Mouse (Mus musculus): ENCODE measurements around the gene Ptges3. TPM values are rescaled to one million over a fixed set of nuclear protein-coding genes. Genes with fewer than 3 reads are reported as not detected.
A peak's percentile ranks its signal among the peaks of the same experiment; 100 is the strongest.

The Ptges3 gene
- total RNA-seq, 1 experiment, result 240 TPM

GRCm38 (mm10) chr10:128042466-128042865 is 16.3 kb upstream of the Ptges3 start:
- Histone ChIP-seq H3K9ac (ENCODE audit: insufficient read depth, low read depth, low read length, poor library complexity, severe bottlenecking) (no peak overlapping the region), H3K4me3 (ENCODE audit: insufficient read depth in 1 of 2, low read depth in 1 of 2, low read length in 2 of 2, poor library complexity in 1 of 2, severe bottlenecking in 1 of 2) (no peak overlapping the region), H3K4me1 (ENCODE audit: control insufficient read depth in 2 of 2, insufficient read depth in 2 of 2, low read length in 2 of 2, poor library complexity in 1 of 2) (peaks cover 10 to 22% of the 10 kb centered on the region in 2 experiments), H3K36me3 (ENCODE audit: control insufficient read depth, insufficient read depth, low read length, poor library complexity, severe bottlenecking) (peaks cover 76% of the 10 kb centered on the region), H3K9me3 (ENCODE audit: control insufficient read depth, insufficient read depth, low read depth, low read length) (no peaks in the 10 kb centered on the region), H3K27ac (ENCODE audit: insufficient read depth, low read depth, low read length, poor library complexity, severe bottlenecking) (no peak overlapping the region)
- TF ChIP-seq MAFK (IDR thresholded peaks at IDR 0.05; ENCODE audit: insufficient read depth, low read depth, low read length) (no peak), CHD2 (IDR thresholded peaks at IDR 0.05; ENCODE audit: low read depth, low read length) (no peak)
- in situ Hi-C loops (cut with MboI; ENCODE audit: low sequenced_read_pairs in 2 of 2, unreplicated experiment in 2 of 2), result no loop called here
- DNase-seq (ENCODE audit: low read depth, low spot score), result no peak

DNA sequence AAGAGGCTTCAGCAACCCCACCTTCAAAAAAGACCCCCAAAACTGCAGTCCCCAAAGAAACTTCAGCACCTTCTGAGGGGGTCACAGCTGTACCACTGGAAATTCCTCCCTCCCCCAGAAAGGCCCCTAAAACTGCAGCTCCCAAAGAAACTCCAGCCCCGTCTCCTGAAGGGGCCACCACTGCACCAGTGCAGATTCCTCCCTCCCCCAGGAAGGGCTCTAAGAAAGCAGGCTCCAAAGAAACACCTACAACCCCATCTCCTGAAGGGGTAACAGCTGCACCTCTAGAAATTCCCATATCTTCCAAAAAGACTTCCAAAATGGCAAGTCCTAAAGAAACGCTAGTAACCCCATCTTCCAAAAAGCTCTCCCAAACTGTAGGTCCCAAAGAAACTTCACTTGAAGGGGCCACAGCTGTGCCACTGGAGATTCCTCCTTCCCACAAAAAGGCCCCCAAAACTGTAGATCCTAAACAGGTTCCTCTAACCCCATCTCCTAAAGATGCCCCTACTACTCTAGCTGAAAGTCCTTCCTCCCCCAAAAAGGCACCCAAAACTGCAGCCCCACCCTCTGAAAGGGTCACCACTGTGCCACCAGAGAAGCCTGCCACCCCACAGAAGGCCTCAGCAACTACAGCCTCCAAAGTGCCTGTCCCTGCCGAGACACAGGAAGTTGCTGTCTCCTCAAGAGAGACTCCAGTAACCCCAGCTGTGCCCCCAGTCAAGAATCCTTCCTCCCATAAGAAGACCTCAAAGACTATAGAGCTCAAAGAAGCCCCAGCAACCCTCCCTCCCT is 15.5 kb upstream of the Ptges3 start:
- Histone ChIP-seq H3K4me1 (ENCODE audit: control insufficient read depth in 2 of 2, insufficient read depth in 2 of 2, low read length in 2 of 2, poor library complexity in 1 of 2) (peaks cover 6 to 21% of the 10 kb centered on the region in 2 experiments), H3K27ac (ENCODE audit: insufficient read depth, low read depth, low read length, poor library complexity, severe bottlenecking) (no peak overlapping the region), H3K4me3 (ENCODE audit: insufficient read depth in 1 of 2, low read depth in 1 of 2, low read length in 2 of 2, poor library complexity in 1 of 2, severe bottlenecking in 1 of 2) (no peak overlapping the region), H3K9ac (ENCODE audit: insufficient read depth, low read depth, low read length, poor library complexity, severe bottlenecking) (peak overlapping the region; percentile 45; the same call in 1 of the 2 replicates), H3K9me3 (ENCODE audit: control insufficient read depth, insufficient read depth, low read depth, low read length) (no peaks in the 10 kb centered on the region), H3K36me3 (ENCODE audit: control insufficient read depth, insufficient read depth, low read length, poor library complexity, severe bottlenecking) (peaks cover 79% of the 10 kb centered on the region)
- in situ Hi-C loops (cut with MboI; ENCODE audit: low sequenced_read_pairs in 2 of 2, unreplicated experiment in 2 of 2), result no loop called here
- no peak for DNase-seq (ENCODE audit: low read depth, low spot score)
- TF ChIP-seq ZNF384 (IDR thresholded peaks at IDR 0.05; ENCODE audit: low read depth, low read length) (no peak), HCFC1 (IDR thresholded peaks at IDR 0.05; ENCODE audit: borderline replicate concordance, insufficient read depth, low read length) (no peak), ZC3H11A (IDR thresholded peaks at IDR 0.05; ENCODE audit: borderline replicate concordance, low read depth, low read length) (no peak), MAFK (IDR thresholded peaks at IDR 0.05; ENCODE audit: insufficient read depth, low read depth, low read length) (no peak), CHD2 (IDR thresholded peaks at IDR 0.05; ENCODE audit: low read depth, low read length) (no peak)

DNA sequence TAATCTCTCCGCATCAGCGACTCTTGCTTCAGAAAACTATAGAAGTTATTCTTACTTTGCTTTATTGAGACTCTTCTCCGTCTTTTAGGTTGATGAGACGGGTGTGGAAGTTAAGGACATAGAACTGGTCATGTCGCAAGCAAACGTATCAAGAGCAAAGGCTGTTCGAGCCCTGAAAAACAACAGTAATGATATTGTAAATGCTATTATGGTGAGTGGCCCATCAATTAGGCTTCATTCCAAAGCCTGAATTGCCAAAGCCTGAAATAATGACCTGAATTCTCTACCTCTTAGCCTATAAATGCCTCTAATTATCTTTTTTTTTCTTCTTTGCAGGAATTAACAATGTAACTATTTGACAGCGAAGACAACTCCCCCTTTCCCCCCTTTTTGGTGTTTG is 10.6 kb upstream of the Ptges3 start:
- Histone ChIP-seq H3K27ac (ENCODE audit: insufficient read depth, low read depth, low read length, poor library complexity, severe bottlenecking) (no peak overlapping the region), H3K36me3 (ENCODE audit: control insufficient read depth, insufficient read depth, low read length, poor library complexity, severe bottlenecking) (peaks cover 49% of the 10 kb centered on the region), H3K9me3 (ENCODE audit: control insufficient read depth, insufficient read depth, low read depth, low read length) (no peaks in the 10 kb centered on the region), H3K4me1 (ENCODE audit: control insufficient read depth in 2 of 2, insufficient read depth in 2 of 2, low read length in 2 of 2, poor library complexity in 1 of 2) (peaks cover 3 to 6% of the 10 kb centered on the region in 2 experiments), H3K9ac (ENCODE audit: insufficient read depth, low read depth, low read length, poor library complexity, severe bottlenecking) (no peak overlapping the region), H3K4me3 (ENCODE audit: insufficient read depth in 1 of 2, low read depth in 1 of 2, low read length in 2 of 2, poor library complexity in 1 of 2, severe bottlenecking in 1 of 2) (no peak overlapping the region)
- in situ Hi-C loops (cut with MboI; ENCODE audit: low sequenced_read_pairs in 2 of 2, unreplicated experiment in 2 of 2), result no loop called here
- no peak for DNase-seq (ENCODE audit: low read depth, low spot score)
- TF ChIP-seq MAFK (IDR thresholded peaks at IDR 0.05; ENCODE audit: insufficient read depth, low read depth, low read length), result no peak
- no peak for TF ChIP-seq CHD2 (IDR thresholded peaks at IDR 0.05; ENCODE audit: low read depth, low read length)
- TF ChIP-seq ZNF384 (IDR thresholded peaks at IDR 0.05; ENCODE audit: low read depth, low read length), result no peak
- TF ChIP-seq ZC3H11A (IDR thresholded peaks at IDR 0.05; ENCODE audit: borderline replicate concordance, low read depth, low read length), result no peak
- no peak for TF ChIP-seq HCFC1 (IDR thresholded peaks at IDR 0.05; ENCODE audit: borderline replicate concordance, insufficient read depth, low read length)

DNA sequence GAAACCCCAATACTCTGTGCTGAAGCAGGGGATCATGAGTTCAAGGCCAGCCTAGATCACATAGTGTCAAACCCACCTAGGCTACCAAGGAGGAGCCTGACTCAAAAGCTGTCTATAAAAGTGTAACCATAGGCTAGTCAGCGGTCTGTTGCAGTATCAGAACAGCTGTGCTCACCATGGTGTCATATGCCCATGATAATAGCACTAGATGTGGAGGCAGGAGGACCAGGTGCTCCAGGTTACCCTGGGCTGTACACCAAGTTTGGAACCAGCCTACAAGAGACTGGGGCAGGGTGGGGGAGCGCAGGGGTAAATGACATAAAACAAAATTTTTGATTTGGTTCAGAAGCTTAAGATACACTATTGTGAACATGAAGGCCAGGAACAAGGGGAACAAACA is 9.0 kb upstream of the Ptges3 start:
- in situ Hi-C loops (cut with MboI; ENCODE audit: low sequenced_read_pairs in 2 of 2, unreplicated experiment in 2 of 2), result no loop called here
- Histone ChIP-seq H3K36me3 (ENCODE audit: control insufficient read depth, insufficient read depth, low read length, poor library complexity, severe bottlenecking) (peaks cover 34% of the 10 kb centered on the region), H3K4me1 (ENCODE audit: control insufficient read depth in 2 of 2, insufficient read depth in 2 of 2, low read length in 2 of 2, poor library complexity in 1 of 2) (peaks cover 0 to 4% of the 10 kb centered on the region in 2 experiments; a peak in 2 of 4 replicates), H3K9ac (ENCODE audit: insufficient read depth, low read depth, low read length, poor library complexity, severe bottlenecking) (no peak overlapping the region), H3K27ac (ENCODE audit: insufficient read depth, low read depth, low read length, poor library complexity, severe bottlenecking) (no peak overlapping the region), H3K4me3 (ENCODE audit: insufficient read depth in 1 of 2, low read depth in 1 of 2, low read length in 2 of 2, poor library complexity in 1 of 2, severe bottlenecking in 1 of 2) (no peak overlapping the region), H3K9me3 (ENCODE audit: control insufficient read depth, insufficient read depth, low read depth, low read length) (no peaks in the 10 kb centered on the region)
- no peak for DNase-seq (ENCODE audit: low read depth, low spot score)
- TF ChIP-seq HCFC1 (IDR thresholded peaks at IDR 0.05; ENCODE audit: borderline replicate concordance, insufficient read depth, low read length) (no peak), MAFK (IDR thresholded peaks at IDR 0.05; ENCODE audit: insufficient read depth, low read depth, low read length) (no peak), CHD2 (IDR thresholded peaks at IDR 0.05; ENCODE audit: low read depth, low read length) (no peak), ZNF384 (IDR thresholded peaks at IDR 0.05; ENCODE audit: low read depth, low read length) (no peak), ZC3H11A (IDR thresholded peaks at IDR 0.05; ENCODE audit: borderline replicate concordance, low read depth, low read length) (no peak)
